Mouse (Mus musculus) liver, embryonic 15.5 days (tissue): Measurements from ENCODE around the gene Zfp704. TPM values are rescaled to one million over a fixed set of nuclear protein-coding genes. Genes with fewer than 3 reads are reported as not detected.

Source experiments
- ATAC-seq: fragments of 200-750 bp; cut with Nextera tagmentation; 2 replicates; pipeline ENCODE4 v1.8.0; 2017; ENCODE audit warnings: moderate number of reproducible peaks, mild to moderate bottlenecking, moderate library complexity; ENCODE audit not compliant: insufficient read depth
- H3K27ac ChIP-seq: fragments of 300-500 bp; sonication (generic); replicated peaks from 2 replicates; pipeline ENCODE4 v1.5.1; 2015; ENCODE audit warnings: mild to moderate bottlenecking, inconsistent platforms
- H3K27me3 ChIP-seq: fragments of 300-500 bp; sonication (generic); 2 replicates; pipeline ENCODE4 v1.6.1; 2015; ENCODE audit warnings: mild to moderate bottlenecking, inconsistent platforms
- H3K36me3 ChIP-seq: fragments of 300-500 bp; sonication (generic); replicated peaks from 2 replicates; pipeline ENCODE4 v1.6.1; 2015; ENCODE audit warnings: moderate library complexity, mild to moderate bottlenecking, inconsistent platforms
- H3K4me1 ChIP-seq: fragments of 300-500 bp; sonication (generic); replicated peaks from 2 replicates; pipeline ENCODE4 v1.6.1; 2015; ENCODE audit warnings: inconsistent platforms
- H3K4me2 ChIP-seq: fragments of 300-500 bp; sonication (generic); 2 replicates; pipeline ENCODE4 v1.6.1; 2015; ENCODE audit warnings: moderate library complexity, mild to moderate bottlenecking, inconsistent platforms
- H3K4me3 ChIP-seq: fragments of 300-500 bp; sonication (generic); replicated peaks from 2 replicates; pipeline ENCODE4 v1.5.1; 2015; ENCODE audit warnings: mild to moderate bottlenecking, inconsistent platforms
- H3K9ac ChIP-seq: fragments of 300-500 bp; sonication (generic); 2 replicates; pipeline ENCODE4 v1.6.1; 2015; ENCODE audit warnings: moderate library complexity, mild to moderate bottlenecking, inconsistent platforms
- H3K9me3 ChIP-seq: fragments of 300-500 bp; sonication (generic); replicated peaks from 2 replicates; pipeline ENCODE4 v1.6.1; 2016; ENCODE audit warnings: inconsistent platforms
- WGBS: fragments of 180-500 bp; shearing (Covaris S2); methylation state at CpG from one replicate; pipeline ENCODE4 v1.1.7; 2015; ENCODE audit warnings: mixed read lengths; ENCODE audit not compliant: insufficient replicate concordance; 5-methylcytosine and 5-hydroxymethylcytosine counted together
- polyA plus RNA-seq: library from polyadenylated mRNA; unstranded; fragments of >200 nt; fragmentation: Nextera tagmentation; extraction: Ambion mirVana; gene quantifications from 2 replicates; pipeline ENCODE4 v1.2.1, GENCODE M21; 2015

The Zfp704 gene
- polyA plus RNA-seq, 1 experiment from 2014 or later, result 0.81 TPM

- ATAC-seq, result no peak
- WGBS, result 68% methylated on average over 10 of the region's 10 CpGs
These were observed 202.1 kb downstream of the Zfp704 start for GRCm38 (mm10) chr3:9407801-9408200.

GRCm38 (mm10) chr3:9407119-9407546 is 202.8 kb downstream of the Zfp704 start:
- Histone ChIP-seq H3K4me1 (peaks cover 26% of the 10 kb centered on the region), H3K4me2 (no peak overlapping the region), H3K9ac (no peak overlapping the region), H3K9me3 (no peaks in the 10 kb centered on the region), H3K36me3 (no peaks in the 10 kb centered on the region), H3K27ac (no peak overlapping the region), H3K4me3 (no peak overlapping the region), H3K27me3 (no peaks in the 10 kb centered on the region)
- ATAC-seq, result no peak
- WGBS, result 32% methylated on average over 9 of the region's 9 CpGs

More at GRCm38 (mm10) chr3:9407801-9408200, 202.1 kb downstream of the Zfp704 start:
- Histone ChIP-seq H3K4me1 (peaks cover 21% of the 10 kb centered on the region), H3K36me3 (no peaks in the 10 kb centered on the region), H3K9ac (no peak overlapping the region), H3K4me2 (no peak overlapping the region), H3K9me3 (no peaks in the 10 kb centered on the region), H3K4me3 (no peak overlapping the region), H3K27ac (no peak overlapping the region), H3K27me3 (no peaks in the 10 kb centered on the region)

- H3K4me1 ChIP-seq, result peaks cover 38% of the 10 kb centered on the region
- ATAC-seq, result no peak
- no peak overlapping the region for H3K4me2 ChIP-seq
- H3K9ac ChIP-seq, result no peak overlapping the region
- no peak overlapping the region for H3K27ac ChIP-seq
- no peak overlapping the region for H3K4me3 ChIP-seq
- H3K9me3 ChIP-seq, result no peaks in the 10 kb centered on the region
- WGBS, result 62% methylated on average over 9 of the region's 9 CpGs
- H3K27me3 ChIP-seq, result no peaks in the 10 kb centered on the region
- no peaks in the 10 kb centered on the region for H3K36me3 ChIP-seq
These were observed 204.5 kb downstream of the Zfp704 start for GRCm38 (mm10) chr3:9405341-9405740.

- no peaks in the 10 kb centered on the region for H3K36me3 ChIP-seq
- WGBS, result 7% methylated on average over 5 of the region's 5 CpGs
- H3K4me1 ChIP-seq, result peaks cover 38% of the 10 kb centered on the region
- H3K4me2 ChIP-seq, result peak overlapping the region; percentile 33
- peak; percentile 53; the same call in 1 of the 2 replicates for ATAC-seq
- no peaks in the 10 kb centered on the region for H3K9me3 ChIP-seq
- 0 out of 2 replicates have a peak overlapping the region, but pooled peaks have one; percentile 19 for H3K27ac ChIP-seq
- no peak overlapping the region for H3K9ac ChIP-seq
- H3K27me3 ChIP-seq, result no peaks in the 10 kb centered on the region
- H3K4me3 ChIP-seq, result no peak overlapping the region
These were observed 206.4 kb downstream of the Zfp704 start for GRCm38 (mm10) chr3:9403255-9404050.

GRCm38 (mm10) chr3:9402836-9403235 is 207.0 kb downstream of the Zfp704 start:
- no peaks in the 10 kb centered on the region for H3K9me3 ChIP-seq
- ATAC-seq, result no peak
- no peaks in the 10 kb centered on the region for H3K36me3 ChIP-seq
- peak overlapping the region; percentile 33 for H3K4me2 ChIP-seq
- no peak overlapping the region for H3K9ac ChIP-seq
- WGBS, result 8% methylated on average over 5 of the region's 5 CpGs
- H3K27me3 ChIP-seq, result no peaks in the 10 kb centered on the region
- peaks cover 38% of the 10 kb centered on the region for H3K4me1 ChIP-seq
- H3K27ac ChIP-seq, result 0 out of 2 replicates have a peak overlapping the region, but pooled peaks have one; percentile 19
- no peak overlapping the region for H3K4me3 ChIP-seq

- H3K9ac ChIP-seq, result no peak overlapping the region
- H3K4me2 ChIP-seq, result no peak overlapping the region
- H3K36me3 ChIP-seq, result no peaks in the 10 kb centered on the region
- 38% methylated on average over 5 of the region's 5 CpGs for WGBS
- peaks cover 38% of the 10 kb centered on the region for H3K4me1 ChIP-seq
- no peaks in the 10 kb centered on the region for H3K27me3 ChIP-seq
- no peak overlapping the region for H3K27ac ChIP-seq
- H3K9me3 ChIP-seq, result no peaks in the 10 kb centered on the region
- no peak for ATAC-seq
- H3K4me3 ChIP-seq, result no peak overlapping the region
These were observed 207.5 kb downstream of the Zfp704 start for GRCm38 (mm10) chr3:9402345-9402744.

GRCm38 (mm10) chr3:9401685-9402084 is 208.2 kb downstream of the Zfp704 start:
- H3K4me1 ChIP-seq, result peaks cover 36% of the 10 kb centered on the region
- no peaks in the 10 kb centered on the region for H3K27me3 ChIP-seq
- H3K36me3 ChIP-seq, result no peaks in the 10 kb centered on the region
- no peak overlapping the region for H3K4me3 ChIP-seq
- 29% methylated on average over 6 of the region's 6 CpGs for WGBS
- H3K9ac ChIP-seq, result no peak overlapping the region
- H3K9me3 ChIP-seq, result no peaks in the 10 kb centered on the region
- no peak overlapping the region for H3K4me2 ChIP-seq
- no peak for ATAC-seq
- H3K27ac ChIP-seq, result no peak overlapping the region

GRCm38 (mm10) chr3:9400886-9401221 is 209.0 kb downstream of the Zfp704 start:
- H3K9ac ChIP-seq, result no peak overlapping the region
- no peaks in the 10 kb centered on the region for H3K36me3 ChIP-seq
- H3K4me2 ChIP-seq, result no peak overlapping the region
- H3K4me3 ChIP-seq, result no peak overlapping the region
- no peak overlapping the region for H3K27ac ChIP-seq
- 34% methylated on average over 3 of the region's 3 CpGs for WGBS
- ATAC-seq, result no peak
- no peaks in the 10 kb centered on the region for H3K27me3 ChIP-seq
- no peaks in the 10 kb centered on the region for H3K9me3 ChIP-seq
- peaks cover 29% of the 10 kb centered on the region for H3K4me1 ChIP-seq

GRCm38 (mm10) chr3:9400201-9400885 is 209.5 kb downstream of the Zfp704 start:
- WGBS, result 37% methylated on average over 3 of the region's 3 CpGs
- Histone ChIP-seq H3K27me3 (no peaks in the 10 kb centered on the region), H3K4me3 (no peak overlapping the region), H3K36me3 (no peaks in the 10 kb centered on the region), H3K4me1 (peaks cover 29% of the 10 kb centered on the region), H3K9me3 (no peaks in the 10 kb centered on the region), H3K27ac (no peak overlapping the region), H3K4me2 (no peak overlapping the region), H3K9ac (no peak overlapping the region)
- no peak for ATAC-seq

- no peak for ATAC-seq
- Histone ChIP-seq H3K4me1 (peaks cover 22% of the 10 kb centered on the region), H3K4me3 (no peak overlapping the region), H3K27me3 (no peaks in the 10 kb centered on the region), H3K9ac (no peak overlapping the region), H3K27ac (no peak overlapping the region), H3K4me2 (no peak overlapping the region), H3K9me3 (no peaks in the 10 kb centered on the region), H3K36me3 (no peaks in the 10 kb centered on the region)
- WGBS, result 50% methylated on average over 5 of the region's 5 CpGs
These were observed 211.6 kb downstream of the Zfp704 start for GRCm38 (mm10) chr3:9398271-9398670.
